Mouse (Mus musculus) gastrocnemius, postnatal 4 days (tissue): ENCODE measurements at regions not wholly inside any gene's neighbourhood (a gene's known extent, or its start where the extent isn't known, plus 50 kb on each side); places are given as distances from the start of the nearest gene placed in this dataset.

Experiments used
- DNase-seq, 2 experiments: peaks; one replicate each; pipeline ENCODE4 v3.0.0; 2021 to 2022; ENCODE audit warnings: low spot score in 2 of 2, mixed read lengths in 2 of 2

GRCm38 (mm10) chr17:85767201-85767862, 79.3 kb upstream of the Six2 start:
- no peak for DNase-seq

DNA sequence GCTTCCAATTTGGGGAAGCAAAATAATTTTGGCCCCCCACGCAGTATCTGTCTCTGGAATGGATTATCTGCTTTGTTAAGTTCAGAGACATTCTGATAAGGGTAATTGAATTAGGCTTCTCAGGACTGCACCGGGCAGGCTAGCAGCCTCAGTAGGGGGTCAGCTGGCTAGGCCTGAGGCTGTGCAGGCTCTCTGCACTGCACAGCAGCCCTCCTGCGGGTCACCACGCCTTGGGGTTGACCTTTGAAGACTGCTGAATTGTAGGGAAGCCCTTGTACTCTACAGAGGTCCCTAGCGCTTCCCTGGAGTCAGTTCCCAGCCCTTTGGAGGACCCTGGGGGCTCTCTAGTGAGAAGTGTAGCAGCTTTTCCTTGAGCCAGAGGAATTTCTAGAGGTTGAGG, 78.5 kb upstream of the Six2 start:
- DNase-seq, result no peak

DNA sequence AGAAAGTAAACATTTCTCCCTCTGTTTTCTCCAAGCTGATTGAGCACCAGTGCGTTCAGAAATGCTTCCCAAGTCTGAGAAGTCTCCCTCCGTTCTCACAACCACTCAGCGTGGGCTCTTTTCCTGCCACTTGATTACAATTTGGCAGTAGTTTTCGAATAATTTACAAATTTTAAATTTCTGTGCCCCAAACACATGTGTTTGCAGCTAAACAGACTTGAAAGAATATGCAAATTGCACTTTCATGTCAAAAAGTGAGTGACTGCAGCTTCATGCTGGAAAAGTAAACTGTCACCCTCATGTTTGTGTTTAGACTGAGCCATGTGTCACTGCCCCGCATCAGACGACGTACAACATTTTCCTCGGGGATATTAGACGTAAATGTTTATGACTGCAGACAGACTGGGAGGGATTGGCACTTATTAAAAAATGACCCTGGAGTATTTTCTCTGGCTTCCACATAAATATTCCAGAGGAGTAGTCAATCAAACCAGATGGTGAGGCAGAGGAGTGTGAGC, 70.6 kb upstream of the Six2 start:
- no peak for DNase-seq

DNA sequence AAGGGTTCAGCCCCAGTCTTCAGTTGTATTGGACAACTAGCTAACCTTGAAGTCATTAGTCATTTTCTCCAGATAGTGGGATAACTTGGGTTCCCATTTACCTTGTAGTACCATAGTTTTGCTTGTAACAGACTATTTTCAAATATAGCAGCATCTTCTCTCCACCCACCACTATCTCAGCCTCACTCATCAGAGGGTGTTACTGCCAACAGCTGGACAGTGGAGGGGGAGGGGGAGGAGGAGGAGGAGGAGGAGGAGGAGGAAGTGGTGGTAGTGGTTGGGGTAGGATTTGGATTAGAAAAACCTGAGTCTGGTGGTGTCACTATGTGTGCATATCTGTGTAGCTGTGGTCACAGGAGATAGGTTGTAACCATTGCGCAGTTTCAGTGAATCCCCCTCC, 69.6 kb upstream of the Six2 start:
- DNase-seq, result no peak

DNA sequence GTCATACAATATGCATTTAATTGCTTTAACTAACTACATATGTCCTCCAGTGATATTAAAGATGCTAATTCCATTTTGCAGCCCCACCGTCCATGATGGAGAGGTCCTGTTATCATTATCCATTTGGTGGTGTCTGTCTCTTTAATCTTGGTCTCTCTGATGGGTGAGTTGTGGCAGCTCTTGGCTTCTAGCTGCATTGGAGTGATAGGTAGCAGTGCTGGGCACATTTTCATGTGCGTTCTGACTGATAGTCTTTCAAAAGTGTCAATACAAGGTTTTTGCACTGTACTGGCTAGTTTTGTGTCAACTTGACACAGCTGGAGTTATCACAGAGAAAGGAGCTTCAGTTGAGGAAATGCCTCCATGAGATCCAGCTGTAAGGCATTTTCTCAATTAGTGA, 67.5 kb upstream of the Six2 start:
- DNase-seq, result no peak

DNA sequence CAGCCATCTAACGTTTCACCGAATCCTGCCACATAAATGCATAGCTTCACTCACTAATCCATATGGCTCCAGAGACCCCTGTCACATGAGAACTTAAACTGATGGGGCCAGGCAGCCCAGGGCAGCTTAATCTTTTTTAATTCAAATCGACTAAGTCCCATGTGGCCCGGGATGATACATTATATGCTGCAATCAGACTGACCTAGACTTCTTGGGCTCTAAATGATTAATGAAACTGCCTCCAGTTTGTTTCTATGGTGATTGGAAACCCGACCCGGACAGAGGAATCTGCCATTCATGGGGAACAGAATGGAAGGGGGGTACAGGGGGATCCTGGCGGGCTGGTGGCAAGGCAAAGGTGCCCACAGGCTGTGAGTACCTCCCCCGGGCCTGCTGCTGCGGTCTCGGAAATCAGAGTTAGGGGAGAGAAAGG, 60.6 kb upstream of the Six2 start:
- DNase-seq, result no peak

GRCm38 (mm10) chr17:85747976-85748648, 60.0 kb upstream of the Six2 start:
- DNase-seq, result no peak
